Mouse (Mus musculus) olfactory bulb, adult 2 months (tissue): ENCODE data around the gene Fos.

Experiments
- CTCF ChIP-seq: fragments of 200-500 bp; IDR thresholded peaks from 2 replicates; pipeline ENCODE4 v1.5.1; 2012; ENCODE audit warnings: low read depth, mild to moderate bottlenecking, low read length, moderate library complexity; ENCODE audit not compliant: insufficient read depth
- POLR2A ChIP-seq: fragments of 200-500 bp; IDR thresholded peaks from 2 replicates; pipeline ENCODE4 v1.6.1; 2012; ENCODE audit warnings: mild to moderate bottlenecking, low read depth, low read length, moderate library complexity; ENCODE audit not compliant: insufficient read depth

GRCm38 (mm10) chr12:85521673-85522072 lies 48.0 kb downstream of the Fos start:
- TF ChIP-seq CTCF: no peak
- no peak for TF ChIP-seq POLR2A
